Mouse (Mus musculus) midbrain, embryonic 16.5 days (tissue): ENCODE results near the gene Fbxl19. TPM values are rescaled to one million over a fixed set of nuclear protein-coding genes. Genes with fewer than 3 reads are reported as not detected.
A peak's percentile ranks its signal among the peaks of the same experiment; 100 is the strongest.

ENCODE experiments used
- ATAC-seq: fragments of 200-750 bp; cut with Nextera tagmentation; 2 replicates; pipeline ENCODE4 v1.8.0; 2017; ENCODE audit warnings: moderate TSS enrichment
- H3K27ac ChIP-seq: fragments of 300-500 bp; sonication (generic); 2 replicates; pipeline ENCODE4 v1.5.1; 2014; ENCODE audit warnings: mild to moderate bottlenecking, low read length, mixed read lengths
- H3K27me3 ChIP-seq: fragments of 300-500 bp; sonication (generic); 2 replicates; pipeline ENCODE4 v1.6.1; 2014; ENCODE audit warnings: low read depth, low read length, mixed read lengths; ENCODE audit not compliant: control insufficient read depth, insufficient read depth
- H3K36me3 ChIP-seq: fragments of 300-500 bp; sonication (generic); 2 replicates; pipeline ENCODE4 v1.6.1; 2014; ENCODE audit warnings: mild to moderate bottlenecking, low read length, moderate library complexity, mixed read lengths; ENCODE audit not compliant: control insufficient read depth, insufficient read depth
- H3K4me1 ChIP-seq: fragments of 300-500 bp; sonication (generic); 2 replicates; pipeline ENCODE4 v1.6.1; 2014; ENCODE audit warnings: mild to moderate bottlenecking, low read length, mixed read lengths; ENCODE audit not compliant: control insufficient read depth, insufficient read depth
- H3K4me2 ChIP-seq: fragments of 300-500 bp; sonication (generic); 2 replicates; pipeline ENCODE4 v1.6.1; 2014; ENCODE audit warnings: mild to moderate bottlenecking, low read length, mixed read lengths
- H3K4me3 ChIP-seq: fragments of 300-500 bp; sonication (generic); 2 replicates; pipeline ENCODE4 v1.5.1; 2014; ENCODE audit warnings: low read depth, mild to moderate bottlenecking, low read length, moderate library complexity, mixed read lengths
- H3K9ac ChIP-seq: fragments of 300-500 bp; sonication (generic); 2 replicates; pipeline ENCODE4 v1.6.1; 2014; ENCODE audit warnings: low read depth, low read length, mixed read lengths
- H3K9me3 ChIP-seq: fragments of 300-500 bp; sonication (generic); replicated peaks from 2 replicates; pipeline ENCODE4 v1.6.1; 2014; ENCODE audit warnings: mild to moderate bottlenecking, low read length, mixed read lengths; ENCODE audit not compliant: control insufficient read depth, poor library complexity, severe bottlenecking
- WGBS: fragments of 180-500 bp; shearing (Covaris S2); extraction: QIAGEN DNeasy Blood & Tissue Kit; methylation state at CpG from one replicate; pipeline ENCODE4 v1.1.7; 2014; 5-methylcytosine and 5-hydroxymethylcytosine counted together
- polyA plus RNA-seq: library from polyadenylated mRNA; unstranded; fragments of >200 nt; fragmentation: Nextera tagmentation; extraction: Ambion mirVana; gene quantifications from 2 replicates; pipeline ENCODE4 v1.2.1, GENCODE M21; 2015

The Fbxl19 gene
- polyA plus RNA-seq, 1 experiment from 2014 or later: 7.4 TPM

DNA sequence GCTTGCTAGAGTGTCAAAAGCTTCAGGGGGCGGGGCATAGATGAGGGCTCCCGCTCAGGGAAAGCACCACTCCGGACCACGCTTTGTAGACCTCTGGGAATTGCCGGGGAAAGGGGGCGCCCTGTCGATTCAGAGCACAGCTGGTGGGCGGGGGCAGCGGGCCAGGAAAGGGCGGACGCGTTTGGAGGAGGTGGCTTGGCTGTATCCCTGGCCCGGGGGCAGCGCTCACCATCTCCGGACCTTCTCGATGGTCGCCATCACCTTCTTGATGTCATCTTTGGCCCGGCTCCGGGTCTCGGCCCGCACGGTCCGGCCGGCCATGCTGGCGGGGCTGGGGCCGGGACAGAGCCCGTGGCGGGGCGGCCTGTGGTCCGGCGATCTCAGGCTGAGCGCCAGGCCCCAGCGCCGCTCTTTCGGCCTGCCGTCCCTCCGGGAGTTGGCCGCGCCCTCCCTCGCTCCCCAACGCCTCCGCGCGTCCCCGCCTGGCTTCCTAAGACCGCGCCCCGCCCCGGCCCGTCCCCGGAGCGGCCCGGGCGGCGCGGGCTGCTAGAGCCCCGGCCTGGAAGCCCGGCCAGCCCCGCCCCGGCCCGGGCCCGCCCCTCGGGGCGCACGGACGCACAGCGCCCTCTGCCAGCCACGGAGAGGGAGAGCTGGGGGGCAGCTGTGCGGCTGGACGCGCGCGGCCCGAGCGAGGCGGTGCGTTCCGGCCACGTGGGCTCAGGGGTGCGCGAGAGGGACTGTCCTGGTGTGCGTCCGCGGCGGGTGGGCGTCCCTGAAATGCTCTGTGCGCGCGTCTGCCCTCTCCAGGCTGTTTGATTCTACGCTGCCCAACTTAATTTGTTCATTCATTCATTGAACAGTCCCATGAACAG, 35.9 kb upstream of the Fbxl19 start, which contains the start of gene Bcl7c:
Gene Bcl7c (minus strand): TSS at position 727 of the 872 bp plus-strand sequence.
- ATAC-seq: peak; percentile 83
- Histone ChIP-seq H3K9ac (peak within 1 kb of the TSS; percentile 93), H3K4me3 (peak within 1 kb of the TSS; percentile 87), H3K27ac (peak within 1 kb of the TSS; percentile 95), H3K4me2 (peak within 1 kb of the TSS; percentile 84), H3K27me3 (no peaks in the 10 kb centered on the region), H3K4me1 (peaks cover 22% of the 10 kb centered on the region), H3K9me3 (no peaks in the 10 kb centered on the region), H3K36me3 (peaks cover 19% of the 10 kb centered on the region)
- under 1% methylated on average over 71 of the region's 90 CpGs for WGBS

DNA sequence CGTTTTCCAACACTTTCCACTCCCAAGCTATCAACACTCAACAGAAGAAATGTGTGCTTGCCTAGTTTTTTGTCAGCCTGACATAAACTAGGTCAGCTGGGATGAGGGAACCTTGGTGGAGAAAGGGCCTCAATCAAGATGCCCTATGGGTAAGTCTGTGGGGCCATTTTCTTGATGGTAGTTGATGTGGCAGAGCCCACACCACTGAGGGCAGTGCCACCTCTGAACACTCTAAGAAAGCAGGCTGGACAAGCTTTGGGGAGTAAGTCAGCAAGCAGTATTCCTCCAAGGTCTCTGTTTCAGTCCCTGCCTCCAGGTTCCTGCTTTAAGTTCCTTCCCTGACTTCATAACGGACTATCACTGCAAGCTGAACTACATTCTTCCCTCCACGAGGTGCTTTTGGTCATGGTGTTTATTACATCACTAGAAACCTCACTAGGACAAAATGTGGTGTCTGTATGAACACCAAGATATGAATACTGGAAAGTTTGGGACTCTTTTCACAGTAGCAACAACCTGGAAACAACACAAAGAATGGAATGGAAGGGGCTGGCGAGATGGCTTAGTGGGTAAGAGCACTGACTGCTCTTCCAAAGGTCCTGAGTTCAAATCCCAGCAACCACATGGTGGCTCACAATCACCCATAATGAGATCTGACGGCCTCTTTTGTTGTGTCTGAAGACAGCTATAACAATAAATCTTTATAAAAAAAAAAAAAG, 34.9 kb upstream of the Fbxl19 start:
- Histone ChIP-seq H3K27me3 (no peaks in the 10 kb centered on the region), H3K4me1 (peaks cover 23% of the 10 kb centered on the region), H3K36me3 (peaks cover 17% of the 10 kb centered on the region; the same call in 1 of the 2 replicates), H3K27ac (peak overlapping the region; percentile 95; the same call in 1 of the 2 replicates), H3K9me3 (no peaks in the 10 kb centered on the region), H3K4me2 (peak overlapping the region; percentile 84), H3K9ac (0 out of 2 replicates have a peak overlapping the region, but pooled peaks have one; percentile 93), H3K4me3 (peak overlapping the region; percentile 87)
- WGBS: 72% methylated on average over 5 of the region's 5 CpGs
- ATAC-seq: no peak

DNA sequence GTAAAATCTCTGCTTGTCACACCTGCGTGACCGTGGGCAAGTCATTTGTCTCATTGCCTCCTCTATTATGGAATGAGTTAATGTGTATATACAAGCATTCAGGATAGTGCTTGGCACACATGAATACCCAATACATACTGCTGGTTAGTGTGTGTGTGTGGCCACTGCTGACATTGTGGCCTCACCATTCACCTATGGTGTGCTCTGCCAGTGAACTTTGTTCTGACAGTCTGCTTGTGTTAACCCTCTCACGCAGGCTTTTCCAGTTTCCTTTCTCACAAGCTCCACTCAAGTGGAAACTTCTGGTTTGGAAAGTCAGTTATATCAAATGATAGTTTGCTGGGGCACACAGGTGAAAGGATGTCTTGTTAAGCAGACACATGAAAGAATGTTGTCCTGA, 33.3 kb upstream of the Fbxl19 start:
- no peak overlapping the region for H3K27ac ChIP-seq
- H3K36me3 ChIP-seq: peaks cover 6% of the 10 kb centered on the region; the same call in 1 of the 2 replicates
- H3K9ac ChIP-seq: no peak overlapping the region
- no peaks in the 10 kb centered on the region for H3K27me3 ChIP-seq
- peaks cover 23% of the 10 kb centered on the region for H3K4me1 ChIP-seq
- H3K4me2 ChIP-seq: no peak overlapping the region
- H3K9me3 ChIP-seq: no peaks in the 10 kb centered on the region
- 88% methylated on average over 3 of the region's 3 CpGs for WGBS
- H3K4me3 ChIP-seq: no peak overlapping the region
- no peak for ATAC-seq

DNA sequence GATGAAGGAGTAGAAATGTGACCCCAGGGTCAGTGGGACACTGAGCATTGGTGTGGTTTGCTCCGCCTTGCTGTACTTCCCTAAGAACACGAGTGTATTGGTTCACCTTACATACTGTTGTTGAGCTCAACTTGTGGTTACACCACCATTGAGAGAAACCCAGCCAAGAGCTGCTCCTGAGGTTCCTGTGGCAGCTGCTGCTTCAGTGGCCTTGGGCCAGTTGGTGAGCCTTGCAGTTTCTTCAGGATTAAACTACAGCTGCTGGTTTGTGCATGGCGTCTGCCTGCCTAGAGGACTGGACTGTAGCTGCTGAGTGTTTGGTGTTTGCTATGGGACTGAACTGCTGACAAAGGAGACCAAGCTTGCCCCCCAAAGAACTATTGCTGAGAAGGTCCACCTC, 32.9 kb upstream of the Fbxl19 start:
- H3K27me3 ChIP-seq: no peaks in the 10 kb centered on the region
- no peaks in the 10 kb centered on the region for H3K9me3 ChIP-seq
- ATAC-seq: no peak
- H3K36me3 ChIP-seq: peaks cover 2% of the 10 kb centered on the region; the same call in 1 of the 2 replicates
- peaks cover 23% of the 10 kb centered on the region for H3K4me1 ChIP-seq
- H3K4me3 ChIP-seq: no peak overlapping the region
- no peak overlapping the region for H3K4me2 ChIP-seq
- no peak overlapping the region for H3K9ac ChIP-seq
- H3K27ac ChIP-seq: no peak overlapping the region
- 77% methylated on average over 3 of the region's 3 CpGs for WGBS

DNA sequence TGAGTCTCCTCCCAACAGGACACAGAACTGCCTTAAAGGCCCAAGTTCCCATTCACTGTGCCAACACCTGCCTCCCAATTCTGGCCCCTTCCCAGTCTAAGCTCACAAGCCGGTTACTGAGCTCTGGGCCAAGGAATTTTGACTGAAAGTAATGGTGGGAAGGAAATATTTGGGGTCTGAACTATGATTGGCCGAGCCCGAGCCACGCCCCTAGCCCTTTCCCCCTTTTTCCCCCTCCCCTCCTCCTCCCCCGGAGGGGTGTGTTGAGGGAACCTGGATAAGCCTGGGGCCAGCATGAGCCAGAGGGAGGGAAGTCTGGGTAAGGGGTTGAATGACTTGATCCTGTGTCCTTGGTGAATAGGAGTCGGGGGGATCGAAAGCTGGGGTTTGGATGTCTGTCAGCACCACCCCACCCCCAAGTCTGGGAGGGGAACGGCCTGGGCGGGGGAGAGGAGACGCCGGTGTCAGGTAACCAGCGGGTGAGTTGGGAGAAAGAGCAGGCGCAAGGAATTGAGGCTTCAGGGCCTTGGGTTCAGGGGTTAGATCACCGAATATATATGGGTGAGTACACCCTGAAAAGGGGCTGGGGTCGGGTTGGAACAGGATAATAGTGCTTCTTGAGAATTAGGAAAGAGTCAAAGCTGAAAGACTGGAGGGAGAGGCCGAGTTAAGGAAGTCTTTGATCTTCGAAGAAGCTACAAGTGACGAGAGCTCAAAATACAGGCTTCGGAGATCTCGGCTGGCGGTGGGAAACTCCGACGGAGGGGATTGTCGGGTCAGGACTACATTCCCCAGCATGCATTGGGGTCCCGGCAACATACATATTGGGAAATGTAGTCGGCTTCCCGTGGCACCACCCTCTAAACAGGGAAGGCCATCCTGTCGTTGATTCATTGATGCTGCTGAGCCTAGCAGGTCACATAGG, 31.6 kb upstream of the Fbxl19 start, which contains the start of gene Ctf1:
Gene Ctf1 (plus strand): TSS at position 276 of the 925 bp plus-strand sequence.
- no peak within 1 kb of the TSS for H3K27ac ChIP-seq
- H3K4me1 ChIP-seq: peaks cover 19% of the 10 kb centered on the region
- H3K36me3 ChIP-seq: no peaks in the 10 kb centered on the region
- ATAC-seq: peak; percentile 66
- under 1% methylated on average over 27 of the region's 28 CpGs for WGBS
- H3K9ac ChIP-seq: peak within 1 kb of the TSS; percentile 0
- H3K4me2 ChIP-seq: peak within 1 kb of the TSS; percentile 50
- peak within 1 kb of the TSS; percentile 21 for H3K4me3 ChIP-seq
- H3K9me3 ChIP-seq: no peaks in the 10 kb centered on the region
- H3K27me3 ChIP-seq: no peaks in the 10 kb centered on the region

DNA sequence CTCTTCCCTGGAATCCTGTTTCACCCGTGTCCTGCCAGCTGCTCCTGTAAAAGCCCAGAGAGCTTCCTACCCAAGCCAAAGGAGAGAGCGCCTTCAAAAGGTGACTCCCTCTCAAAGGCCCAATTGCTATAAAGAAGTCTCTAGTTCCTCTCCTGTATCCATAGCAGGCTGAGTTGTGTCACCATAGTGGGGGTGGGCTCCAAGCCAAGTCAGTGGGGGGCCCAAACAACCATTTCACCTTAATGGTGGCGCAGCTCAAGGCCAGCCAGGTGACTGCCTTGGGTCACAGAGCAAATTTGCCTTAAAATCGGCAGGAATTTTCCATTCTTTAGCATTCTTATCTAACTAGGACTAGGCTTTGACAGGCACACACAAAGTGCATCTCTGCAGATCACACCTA, 29.5 kb upstream of the Fbxl19 start:
- WGBS: 87% methylated on average over 4 of the region's 4 CpGs
- H3K27me3 ChIP-seq: no peaks in the 10 kb centered on the region
- no peaks in the 10 kb centered on the region for H3K9me3 ChIP-seq
- H3K9ac ChIP-seq: no peak overlapping the region
- no peak overlapping the region for H3K27ac ChIP-seq
- H3K4me1 ChIP-seq: peaks cover 10% of the 10 kb centered on the region
- H3K4me2 ChIP-seq: no peak overlapping the region
- no peak for ATAC-seq
- H3K36me3 ChIP-seq: no peaks in the 10 kb centered on the region
- H3K4me3 ChIP-seq: no peak overlapping the region

DNA sequence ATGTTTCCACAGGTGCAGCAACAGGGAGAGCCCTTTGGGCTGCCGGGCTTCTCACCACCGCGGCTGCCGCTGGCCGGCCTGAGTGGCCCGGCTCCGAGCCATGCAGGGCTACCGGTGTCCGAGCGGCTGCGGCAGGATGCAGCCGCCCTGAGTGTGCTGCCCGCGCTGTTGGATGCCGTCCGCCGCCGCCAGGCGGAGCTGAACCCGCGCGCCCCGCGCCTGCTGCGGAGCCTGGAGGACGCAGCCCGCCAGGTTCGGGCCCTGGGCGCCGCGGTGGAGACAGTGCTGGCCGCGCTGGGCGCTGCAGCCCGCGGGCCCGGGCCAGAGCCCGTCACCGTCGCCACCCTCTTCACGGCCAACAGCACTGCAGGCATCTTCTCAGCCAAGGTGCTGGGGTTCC, 27.4 kb upstream of the Fbxl19 start:
- Histone ChIP-seq H3K9me3 (no peaks in the 10 kb centered on the region), H3K27ac (0 out of 2 replicates have a peak overlapping the region, but pooled peaks have one; percentile 20), H3K9ac (peak overlapping the region; percentile 69), H3K4me2 (peak overlapping the region; percentile 80), H3K4me1 (peaks cover 10% of the 10 kb centered on the region), H3K4me3 (peak overlapping the region; percentile 43), H3K27me3 (no peaks in the 10 kb centered on the region), H3K36me3 (no peaks in the 10 kb centered on the region)
- ATAC-seq: peak; percentile 55
- WGBS: 1% methylated on average over 40 of the region's 41 CpGs

DNA sequence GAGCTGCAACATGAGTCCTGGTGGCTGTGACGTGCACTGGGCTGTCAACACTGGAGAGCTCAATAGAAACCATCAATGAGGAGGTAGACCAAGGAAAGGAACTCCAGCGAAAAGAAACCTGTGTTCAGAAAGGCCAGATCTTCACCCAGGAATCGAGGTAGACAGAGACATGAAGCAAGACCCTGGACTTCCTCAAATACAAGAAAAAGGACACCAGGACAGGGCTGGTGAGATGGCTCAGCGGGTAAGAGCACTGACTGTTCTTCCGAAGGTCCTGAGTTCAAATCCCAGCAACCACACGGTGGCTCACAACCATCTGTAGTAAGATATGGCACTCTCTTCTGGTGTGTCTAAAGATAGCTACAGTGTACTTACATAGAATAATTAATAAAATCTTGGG, 26.0 kb upstream of the Fbxl19 start:
- Histone ChIP-seq H3K27ac (no peak overlapping the region), H3K27me3 (no peaks in the 10 kb centered on the region), H3K4me2 (no peak overlapping the region), H3K4me1 (peaks cover 8% of the 10 kb centered on the region), H3K9ac (no peak overlapping the region), H3K9me3 (no peaks in the 10 kb centered on the region), H3K36me3 (no peaks in the 10 kb centered on the region), H3K4me3 (no peak overlapping the region)
- 83% methylated on average over 6 of the region's 6 CpGs for WGBS
- no peak for ATAC-seq
